Mouse (Mus musculus): ENCODE results near the gene Dnah5. TPM values are rescaled to one million over a fixed set of nuclear protein-coding genes. Genes with fewer than 3 reads are reported as not detected.

The Dnah5 gene
- polyA plus RNA-seq, 1 experiment: 0.36 TPM

- TF ChIP-seq CTCF (IDR thresholded peaks at IDR 0.05; ENCODE audit: borderline replicate concordance, extremely low read depth, insufficient read depth, insufficient read length) (no peak), POLR2A (IDR thresholded peaks at IDR 0.05; ENCODE audit: borderline replicate concordance, extremely low read depth, insufficient read depth, insufficient read length, poor library complexity, severe bottlenecking) (no peak)
Measured at GRCm38 (mm10) chr15:28307131-28307530, 103.6 kb downstream of the Dnah5 start.

GRCm38 (mm10) chr15:28307884-28308283, 104.3 kb downstream of the Dnah5 start:
- no peak for TF ChIP-seq POLR2A (IDR thresholded peaks at IDR 0.05; ENCODE audit: borderline replicate concordance, extremely low read depth, insufficient read depth, insufficient read length, poor library complexity, severe bottlenecking)
- peak; percentile 32 for DNase-seq (ENCODE audit: low read depth)

More at GRCm38 (mm10) chr15:28307131-28307530, 103.6 kb downstream of the Dnah5 start:
- DNase-seq (ENCODE audit: low read depth): no peak

- no peak for DNase-seq (ENCODE audit: low read depth)
- TF ChIP-seq CTCF (IDR thresholded peaks at IDR 0.05; ENCODE audit: borderline replicate concordance, extremely low read depth, insufficient read depth, insufficient read length) (no peak), POLR2A (IDR thresholded peaks at IDR 0.05; ENCODE audit: borderline replicate concordance, extremely low read depth, insufficient read depth, insufficient read length, poor library complexity, severe bottlenecking) (no peak)
Measured at GRCm38 (mm10) chr15:28310516-28310915, 107.0 kb downstream of the Dnah5 start.

GRCm38 (mm10) chr15:28313451-28313850, 109.9 kb downstream of the Dnah5 start:
- no peak for DNase-seq (ENCODE audit: low read depth)
- no peak for TF ChIP-seq POLR2A (IDR thresholded peaks at IDR 0.05; ENCODE audit: borderline replicate concordance, extremely low read depth, insufficient read depth, insufficient read length, poor library complexity, severe bottlenecking)
- TF ChIP-seq CTCF (IDR thresholded peaks at IDR 0.05; ENCODE audit: borderline replicate concordance, extremely low read depth, insufficient read depth, insufficient read length): no peak

- TF ChIP-seq CTCF (IDR thresholded peaks at IDR 0.05; ENCODE audit: borderline replicate concordance, extremely low read depth, insufficient read depth, insufficient read length): peak; percentile 77
- TF ChIP-seq POLR2A (IDR thresholded peaks at IDR 0.05; ENCODE audit: borderline replicate concordance, extremely low read depth, insufficient read depth, insufficient read length, poor library complexity, severe bottlenecking): no peak
- peak; percentile 83 for DNase-seq (ENCODE audit: low read depth)
Measured at GRCm38 (mm10) chr15:28315812-28316528, 112.4 kb downstream of the Dnah5 start.

- TF ChIP-seq CTCF (IDR thresholded peaks at IDR 0.05; ENCODE audit: borderline replicate concordance, extremely low read depth, insufficient read depth, insufficient read length): no peak
- no peak for TF ChIP-seq POLR2A (IDR thresholded peaks at IDR 0.05; ENCODE audit: borderline replicate concordance, extremely low read depth, insufficient read depth, insufficient read length, poor library complexity, severe bottlenecking)
- DNase-seq (ENCODE audit: low read depth): no peak
Measured at GRCm38 (mm10) chr15:28322533-28322932, 119.0 kb downstream of the Dnah5 start.

GRCm38 (mm10) chr15:28326985-28327384, 123.4 kb downstream of the Dnah5 start:
- DNase-seq (ENCODE audit: low read depth): peak; percentile 45
- TF ChIP-seq POLR2A (IDR thresholded peaks at IDR 0.05; ENCODE audit: borderline replicate concordance, extremely low read depth, insufficient read depth, insufficient read length, poor library complexity, severe bottlenecking): no peak
- no peak for TF ChIP-seq CTCF (IDR thresholded peaks at IDR 0.05; ENCODE audit: borderline replicate concordance, extremely low read depth, insufficient read depth, insufficient read length)

- no peak for DNase-seq (ENCODE audit: low read depth)
- no peak for TF ChIP-seq POLR2A (IDR thresholded peaks at IDR 0.05; ENCODE audit: borderline replicate concordance, extremely low read depth, insufficient read depth, insufficient read length, poor library complexity, severe bottlenecking)
- TF ChIP-seq CTCF (IDR thresholded peaks at IDR 0.05; ENCODE audit: borderline replicate concordance, extremely low read depth, insufficient read depth, insufficient read length): no peak
Measured at GRCm38 (mm10) chr15:28327441-28327840, 123.9 kb downstream of the Dnah5 start.

GRCm38 (mm10) chr15:28341151-28341550, 137.6 kb downstream of the Dnah5 start:
- DNase-seq (ENCODE audit: low read depth): peak; percentile 29
- TF ChIP-seq POLR2A (IDR thresholded peaks at IDR 0.05; ENCODE audit: borderline replicate concordance, extremely low read depth, insufficient read depth, insufficient read length, poor library complexity, severe bottlenecking) (no peak), CTCF (IDR thresholded peaks at IDR 0.05; ENCODE audit: borderline replicate concordance, extremely low read depth, insufficient read depth, insufficient read length) (no peak)

GRCm38 (mm10) chr15:28367561-28367960, 164.0 kb downstream of the Dnah5 start:
- no peak for DNase-seq (ENCODE audit: low read depth)
- TF ChIP-seq POLR2A (IDR thresholded peaks at IDR 0.05; ENCODE audit: borderline replicate concordance, extremely low read depth, insufficient read depth, insufficient read length, poor library complexity, severe bottlenecking): no peak
- no peak for TF ChIP-seq CTCF (IDR thresholded peaks at IDR 0.05; ENCODE audit: borderline replicate concordance, extremely low read depth, insufficient read depth, insufficient read length)

- DNase-seq (ENCODE audit: low read depth): no peak
- TF ChIP-seq POLR2A (IDR thresholded peaks at IDR 0.05; ENCODE audit: borderline replicate concordance, extremely low read depth, insufficient read depth, insufficient read length, poor library complexity, severe bottlenecking): no peak
- TF ChIP-seq CTCF (IDR thresholded peaks at IDR 0.05; ENCODE audit: borderline replicate concordance, extremely low read depth, insufficient read depth, insufficient read length): no peak
Measured at GRCm38 (mm10) chr15:28370431-28370830, 166.9 kb downstream of the Dnah5 start.

GRCm38 (mm10) chr15:28371506-28371905, 168.0 kb downstream of the Dnah5 start:
- no peak for DNase-seq (ENCODE audit: low read depth)
- TF ChIP-seq POLR2A (IDR thresholded peaks at IDR 0.05; ENCODE audit: borderline replicate concordance, extremely low read depth, insufficient read depth, insufficient read length, poor library complexity, severe bottlenecking): no peak
- TF ChIP-seq CTCF (IDR thresholded peaks at IDR 0.05; ENCODE audit: borderline replicate concordance, extremely low read depth, insufficient read depth, insufficient read length): no peak

All from brain, embryonic 14.5 days (tissue).